Mouse (Mus musculus) forebrain, postnatal 0 days (tissue): ENCODE data around the gene Cecr2. TPM values are rescaled to one million over a fixed set of nuclear protein-coding genes. Genes with fewer than 3 reads are reported as not detected.

ENCODE experiments used
- ATAC-seq: fragments of 200-750 bp; cut with Nextera tagmentation; 2 replicates; pipeline ENCODE4 v1.8.0; 2017; ENCODE audit warnings: mild to moderate bottlenecking, moderate library complexity
- DNase-seq: peaks from one replicate; pipeline ENCODE4 v3.0.0-alpha.2; 2015
- H3K27ac ChIP-seq: fragments of 300-500 bp; sonication (generic); 2 replicates; pipeline ENCODE4 v1.5.1; 2014; ENCODE audit warnings: low read depth, mild to moderate bottlenecking, antibody characterized with exemption, low read length, moderate library complexity, mixed read lengths
- H3K27me3 ChIP-seq: fragments of 300-500 bp; sonication (generic); 2 replicates; pipeline ENCODE4 v1.6.1; 2014; ENCODE audit warnings: mild to moderate bottlenecking, low read length, mixed read lengths; ENCODE audit not compliant: insufficient read depth
- H3K36me3 ChIP-seq: fragments of 300-500 bp; sonication (generic); 2 replicates; pipeline ENCODE4 v1.6.1; 2014; ENCODE audit warnings: mild to moderate bottlenecking, moderate library complexity; ENCODE audit not compliant: insufficient read depth
- H3K4me1 ChIP-seq: fragments of 300-500 bp; sonication (generic); 2 replicates; pipeline ENCODE4 v1.6.1; 2014; ENCODE audit warnings: antibody characterized with exemption; ENCODE audit not compliant: insufficient read depth
- H3K4me2 ChIP-seq: fragments of 300-500 bp; sonication (generic); 2 replicates; pipeline ENCODE4 v1.6.1; 2014; ENCODE audit warnings: low read depth, mild to moderate bottlenecking, moderate library complexity
- H3K4me3 ChIP-seq: fragments of 300-500 bp; sonication (generic); 2 replicates; pipeline ENCODE4 v1.5.1; 2014; ENCODE audit warnings: low read depth, low read length, mixed read lengths
- H3K9ac ChIP-seq: fragments of 300-500 bp; sonication (generic); 2 replicates; pipeline ENCODE4 v1.6.1; 2014; ENCODE audit warnings: mild to moderate bottlenecking
- H3K9me3 ChIP-seq: fragments of 300-500 bp; sonication (generic); 2 replicates; pipeline ENCODE4 v1.6.1; 2016; ENCODE audit warnings: low read length
- CTCF ChIP-seq: sonication (generic); IDR thresholded peaks from 2 replicates; pipeline ENCODE4 v1.5.1; 2016; ENCODE audit warnings: antibody characterized with exemption, control low read depth, low read depth
- WGBS: fragments of 180-500 bp; shearing (Covaris S2); extraction: QIAGEN DNeasy Blood & Tissue Kit; methylation state at CpG from one replicate; pipeline ENCODE4 v1.1.7; 2014; 5-methylcytosine and 5-hydroxymethylcytosine counted together
- microRNA-seq, 2 experiments: library from miRNA; unstranded; fragments of <30 nt; microRNA quantifications; one replicate each; pipeline ENCODE4; 2016
- polyA plus RNA-seq: library from polyadenylated mRNA; unstranded; fragments of >200 nt; fragmentation: Nextera tagmentation; extraction: Ambion mirVana; gene quantifications from 2 replicates; pipeline ENCODE4 v1.2.1, GENCODE M21; 2015
- total RNA-seq: library from RNA; depleted of rRNA; stranded (reverse); fragments of >200 nt; gene quantifications from 2 replicates; pipeline ENCODE4 v1.2.3, GENCODE M21; 2014; rRNA removed

The Cecr2 gene
- total and polyA plus RNA-seq, 2 experiments from 2014 or later = 1.1 to 4.1 TPM

DNA sequence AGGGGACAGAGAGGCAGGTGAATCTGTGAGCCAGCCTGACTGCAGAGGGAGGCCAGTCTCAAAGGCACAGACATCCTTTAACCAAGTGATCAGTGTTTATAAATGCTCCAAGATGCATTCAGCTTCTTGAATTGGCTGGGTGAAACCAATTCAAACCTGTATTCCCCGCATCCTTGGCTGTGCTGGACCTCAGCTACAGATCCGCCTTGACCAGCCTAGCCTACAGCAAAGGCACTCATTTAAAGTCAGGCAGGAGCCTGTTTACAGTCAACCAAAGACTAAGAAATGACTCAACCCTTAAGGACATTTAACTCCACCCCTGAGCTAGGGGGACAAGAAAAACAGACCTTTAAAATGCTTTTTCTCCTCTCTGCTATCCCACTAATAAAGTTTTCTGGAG lies 153.1 kb downstream of the Cecr2 start:
- H3K4me2 ChIP-seq = no peak overlapping the region
- no peaks in the 10 kb centered on the region for H3K9me3 ChIP-seq
- H3K27me3 ChIP-seq = no peaks in the 10 kb centered on the region
- no peak overlapping the region for H3K9ac ChIP-seq
- DNase-seq = no peak
- ATAC-seq = no peak
- peaks cover 22% of the 10 kb centered on the region for H3K36me3 ChIP-seq
- no peak for TF ChIP-seq CTCF
- H3K4me1 ChIP-seq = peaks cover 7% of the 10 kb centered on the region
- H3K4me3 ChIP-seq = no peak overlapping the region
- WGBS = 95% methylated on average over 2 of the region's 2 CpGs
- no peak overlapping the region for H3K27ac ChIP-seq

DNA sequence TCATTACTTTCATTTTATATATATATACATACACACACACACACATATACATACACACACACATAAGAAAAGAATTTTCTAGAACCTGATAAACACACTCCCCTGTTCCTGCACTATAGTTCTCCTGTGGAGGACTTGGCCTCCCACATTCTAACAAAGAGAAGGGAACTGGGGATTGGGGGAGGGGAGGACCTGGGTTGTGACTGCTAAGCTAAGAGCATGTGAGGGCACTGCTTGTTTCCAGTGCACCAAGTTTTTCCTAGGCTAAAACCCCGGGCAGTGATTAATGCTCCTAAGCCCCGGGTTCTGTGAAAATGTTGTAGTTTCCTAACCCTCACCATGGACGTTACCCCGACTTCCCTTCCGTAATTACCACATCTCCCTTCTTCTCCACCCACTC lies 154.0 kb downstream of the Cecr2 start:
- WGBS = 89% methylated on average over 5 of the region's 5 CpGs
- H3K36me3 ChIP-seq = peaks cover 22% of the 10 kb centered on the region
- no peak overlapping the region for H3K4me3 ChIP-seq
- ATAC-seq (no peak), DNase-seq (no peak)
- no peaks in the 10 kb centered on the region for H3K27me3 ChIP-seq
- H3K27ac ChIP-seq = no peak overlapping the region
- no peak overlapping the region for H3K9ac ChIP-seq
- H3K4me1 ChIP-seq = peaks cover 7% of the 10 kb centered on the region
- no peaks in the 10 kb centered on the region for H3K9me3 ChIP-seq
- H3K4me2 ChIP-seq = no peak overlapping the region
- TF ChIP-seq CTCF = no peak

Small RNA genes lying within 50 kb of the gene (microRNA-seq; reads per million reads assigned to microRNA genes)
- 0 reads per million in 2 experiments for gene Gm25193

Other genes starting within 250 kb of the Cecr2 start
- gene Il17ra, start 203.1 kb upstream of the Cecr2 start, total RNA-seq = 2.5 and 4.2 TPM in 2 replicates
- gene Il17ra, start 203.1 kb upstream of the Cecr2 start, polyA plus RNA-seq = 3.2 and 3.4 TPM in 2 replicates
- 26.1 and 27.6 TPM in 2 replicates for gene Tmem121b, start 172.6 kb upstream of the Cecr2 start, total RNA-seq
- gene Tmem121b, start 172.6 kb upstream of the Cecr2 start, polyA plus RNA-seq = 2.7 and 3.0 TPM in 2 replicates
- 27.8 and 29.9 TPM in 2 replicates for gene Hdhd5, start 135.1 kb upstream of the Cecr2 start, total RNA-seq
- gene Hdhd5, start 135.1 kb upstream of the Cecr2 start, polyA plus RNA-seq = 13.9 and 14.9 TPM in 2 replicates
- 24.2 and 25.1 TPM in 2 replicates for gene Slc25a18, start 107.2 kb downstream of the Cecr2 start, total RNA-seq
- gene Slc25a18, start 107.2 kb downstream of the Cecr2 start, polyA plus RNA-seq = 14.4 and 21.1 TPM in 2 replicates
- 292 and 341 TPM in 2 replicates for gene Atp6v1e1, start 156.4 kb downstream of the Cecr2 start, total RNA-seq
- 312 and 333 TPM in 2 replicates for gene Atp6v1e1, start 156.4 kb downstream of the Cecr2 start, polyA plus RNA-seq
- gene Bcl2l13, start 169.8 kb downstream of the Cecr2 start, total RNA-seq = 59.1 and 77.5 TPM in 2 replicates
- gene Bcl2l13, start 169.8 kb downstream of the Cecr2 start, polyA plus RNA-seq = 20.6 and 21.4 TPM in 2 replicates